Mouse (Mus musculus) limb, embryonic 11.5 days (tissue): Measurements from ENCODE around the gene Ripk1. TPM values are rescaled to one million over a fixed set of nuclear protein-coding genes. Genes with fewer than 3 reads are reported as not detected.

Experiments
- ATAC-seq: fragments of 200-750 bp; cut with Nextera tagmentation; 2 replicates; pipeline ENCODE4 v1.8.0; 2017; ENCODE audit warnings: low read depth; ENCODE audit not compliant: insufficient number of reproducible peaks, low FRiP score, low TSS enrichment
- DNase-seq: peaks from one replicate; pipeline ENCODE4 v3.0.0-alpha.2; 2015; ENCODE audit warnings: low spot score
- H3K27ac ChIP-seq: fragments of 300-500 bp; sonication (generic); replicated peaks from 2 replicates; pipeline ENCODE4 v1.5.1; 2014; ENCODE audit warnings: low read depth, mild to moderate bottlenecking, low read length
- H3K27me3 ChIP-seq: fragments of 300-500 bp; sonication (generic); 2 replicates; pipeline ENCODE4 v1.6.1; 2014; ENCODE audit warnings: mild to moderate bottlenecking, low read length, mixed read lengths; ENCODE audit not compliant: control insufficient read depth, insufficient read depth
- H3K36me3 ChIP-seq: fragments of 300-500 bp; sonication (generic); 2 replicates; pipeline ENCODE4 v1.6.1; 2014; ENCODE audit warnings: mild to moderate bottlenecking, low read length, moderate library complexity, mixed read lengths; ENCODE audit not compliant: control insufficient read depth, insufficient read depth
- H3K4me1 ChIP-seq: fragments of 300-500 bp; sonication (generic); 2 replicates; pipeline ENCODE4 v1.6.1; 2014; ENCODE audit warnings: low read length, mixed read lengths; ENCODE audit not compliant: control insufficient read depth, insufficient read depth
- H3K4me2 ChIP-seq: fragments of 300-500 bp; sonication (generic); 2 replicates; pipeline ENCODE4 v1.6.1; 2014; ENCODE audit warnings: low read depth, mild to moderate bottlenecking, moderate library complexity; ENCODE audit not compliant: severe bottlenecking
- H3K4me3 ChIP-seq: fragments of 300-500 bp; sonication (generic); 2 replicates; pipeline ENCODE4 v1.5.1; 2014; ENCODE audit warnings: low read depth, low read length
- H3K9ac ChIP-seq: fragments of 300-500 bp; sonication (generic); 2 replicates; pipeline ENCODE4 v1.6.1; 2014; ENCODE audit warnings: mild to moderate bottlenecking, low read length
- H3K9me3 ChIP-seq: fragments of 300-500 bp; sonication (generic); 2 replicates; pipeline ENCODE4 v1.6.1; 2016; ENCODE audit warnings: low read length; ENCODE audit not compliant: control insufficient read depth
- WGBS: fragments of 180-500 bp; shearing (Covaris S2); extraction: QIAGEN DNeasy Blood & Tissue Kit; methylation state at CpG from one replicate; pipeline ENCODE4 v1.1.7; 2014; 5-methylcytosine and 5-hydroxymethylcytosine counted together
- polyA plus RNA-seq: library from polyadenylated mRNA; unstranded; fragments of >200 nt; fragmentation: Nextera tagmentation; extraction: Ambion mirVana; gene quantifications from 2 replicates; pipeline ENCODE4 v1.2.1, GENCODE M21; 2014

Ripk1 gene
- polyA plus RNA-seq, 1 experiment from 2014 or later: 11.0 TPM

- no peak for DNase-seq
- no peak overlapping the region for H3K4me2 ChIP-seq
- no peaks in the 10 kb centered on the region for H3K27me3 ChIP-seq
- no peaks in the 10 kb centered on the region; the same call in 1 of the 2 replicates for H3K36me3 ChIP-seq
- no peak overlapping the region for H3K27ac ChIP-seq
- 85% methylated on average over 3 of the region's 3 CpGs for WGBS
- H3K9ac ChIP-seq: no peak overlapping the region
- ATAC-seq: no peak
- peaks cover 5% of the 10 kb centered on the region for H3K4me1 ChIP-seq
- no peak overlapping the region for H3K4me3 ChIP-seq
- no peaks in the 10 kb centered on the region for H3K9me3 ChIP-seq
Observed at GRCm38 (mm10) chr13:34035424-34035823, 33.3 kb downstream of the Ripk1 start.

DNA sequence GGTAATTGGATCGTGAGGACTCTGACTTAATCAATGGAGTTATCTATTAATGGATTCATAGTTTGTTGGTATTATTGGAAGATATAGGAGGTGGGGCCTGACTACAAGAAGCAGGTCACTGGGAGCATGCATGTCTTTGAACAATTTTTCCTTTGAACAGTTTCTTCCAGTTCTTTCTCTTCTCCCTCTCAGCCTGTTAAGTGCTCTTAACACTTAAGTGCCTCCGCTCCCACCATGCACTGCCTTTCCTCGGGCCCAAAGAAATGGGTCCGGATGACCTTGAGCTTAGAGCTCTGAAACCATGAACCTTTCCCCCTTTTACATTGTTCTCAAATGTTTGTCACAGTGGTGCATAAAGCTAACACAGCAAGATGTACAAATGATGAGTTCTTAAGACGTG lies 34.6 kb downstream of the Ripk1 start:
- H3K27ac ChIP-seq: no peak overlapping the region
- H3K4me1 ChIP-seq: peaks cover 5% of the 10 kb centered on the region
- H3K4me2 ChIP-seq: no peak overlapping the region
- DNase-seq (no peak), ATAC-seq (no peak)
- no peaks in the 10 kb centered on the region for H3K27me3 ChIP-seq
- H3K4me3 ChIP-seq: no peak overlapping the region
- H3K36me3 ChIP-seq: no peaks in the 10 kb centered on the region; the same call in 1 of the 2 replicates
- no peaks in the 10 kb centered on the region for H3K9me3 ChIP-seq
- WGBS: 86% methylated on average over 5 of the region's 5 CpGs
- no peak overlapping the region for H3K9ac ChIP-seq

GRCm38 (mm10) chr13:34037172-34038055 lies 35.3 kb downstream of the Ripk1 start, which contains the start of gene Bphl:
TSS of gene Bphl (plus strand) at chr13:34037597.
- peak within 1 kb of the TSS; percentile 69 for H3K4me2 ChIP-seq
- under 1% methylated on average over 37 of the region's 37 CpGs for WGBS
- peaks cover 5% of the 10 kb centered on the region for H3K4me1 ChIP-seq
- DNase-seq (peak; percentile 92), ATAC-seq (peak; percentile 92)
- H3K9ac ChIP-seq: peak within 1 kb of the TSS; percentile 94
- H3K4me3 ChIP-seq: peak within 1 kb of the TSS; percentile 69
- H3K27ac ChIP-seq: peak within 1 kb of the TSS; percentile 69; the same call in 1 of the 2 replicates
- H3K36me3 ChIP-seq: no peaks in the 10 kb centered on the region; the same call in 1 of the 2 replicates
- H3K9me3 ChIP-seq: no peaks in the 10 kb centered on the region
- H3K27me3 ChIP-seq: no peaks in the 10 kb centered on the region

DNA sequence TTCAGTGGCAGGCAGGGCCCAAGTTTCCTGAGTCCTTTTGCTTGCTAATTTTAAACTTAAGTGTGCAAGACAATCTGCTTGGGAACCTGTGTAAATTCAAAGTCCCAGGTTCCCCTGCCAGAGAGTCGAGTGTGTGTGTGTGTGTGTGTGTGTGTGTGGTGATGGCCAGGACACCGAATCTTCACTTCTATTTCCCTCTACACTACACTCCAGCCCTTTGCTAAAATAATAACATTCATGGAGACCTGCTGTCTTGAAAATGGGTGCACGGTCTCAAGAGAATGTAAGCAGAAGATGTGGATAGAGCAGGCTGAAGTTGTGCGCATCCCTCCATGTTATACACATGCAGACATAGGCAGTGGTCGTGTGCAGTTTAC lies 35.9 kb downstream of the Ripk1 start:
- H3K4me2 ChIP-seq: peak overlapping the region; percentile 69
- no peak for ATAC-seq

DNA sequence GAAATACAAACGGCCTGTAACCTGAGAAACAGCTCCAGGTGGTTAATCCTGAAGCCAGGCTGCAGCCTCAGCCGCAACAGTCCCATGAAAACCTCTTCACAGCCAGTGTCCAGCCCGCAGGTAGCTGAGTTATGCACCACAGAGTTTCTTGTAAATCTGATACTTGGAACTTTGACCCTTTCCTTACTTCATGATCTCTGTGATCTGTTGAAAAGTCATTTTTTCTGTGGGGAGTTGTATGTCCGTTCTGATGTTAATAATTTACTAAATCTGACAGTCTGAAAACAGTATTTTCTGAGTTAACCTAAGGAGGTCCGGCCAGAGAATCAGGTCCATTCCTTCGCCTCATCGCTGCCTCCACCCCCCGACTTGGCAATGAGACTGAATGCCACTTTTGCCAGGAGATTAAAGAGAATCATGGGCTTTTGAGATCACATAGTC lies 36.8 kb downstream of the Ripk1 start:
- H3K27me3 ChIP-seq: no peaks in the 10 kb centered on the region
- peak overlapping the region; percentile 19; the same call in 1 of the 2 replicates for H3K4me2 ChIP-seq
- no peaks in the 10 kb centered on the region for H3K9me3 ChIP-seq
- no peak overlapping the region for H3K4me3 ChIP-seq
- no peak overlapping the region for H3K9ac ChIP-seq
- no peak overlapping the region for H3K27ac ChIP-seq
- DNase-seq (peak; percentile 28), ATAC-seq (no peak)
- 39% methylated on average over 8 of the region's 8 CpGs for WGBS
- no peaks in the 10 kb centered on the region for H3K36me3 ChIP-seq
- H3K4me1 ChIP-seq: peaks cover 5% of the 10 kb centered on the region

More for the DNA sequence above, 35.9 kb downstream of the Ripk1 start:
- H3K4me1 ChIP-seq: peaks cover 5% of the 10 kb centered on the region
- 0 out of 2 replicates have a peak overlapping the region, but pooled peaks have one; percentile 69 for H3K27ac ChIP-seq
- 57% methylated on average over 5 of the region's 5 CpGs for WGBS
- no peaks in the 10 kb centered on the region for H3K27me3 ChIP-seq
- no peak for DNase-seq
- H3K9ac ChIP-seq: peak overlapping the region; percentile 94
- no peaks in the 10 kb centered on the region for H3K9me3 ChIP-seq
- H3K36me3 ChIP-seq: no peaks in the 10 kb centered on the region
- H3K4me3 ChIP-seq: peak overlapping the region; percentile 69

DNA sequence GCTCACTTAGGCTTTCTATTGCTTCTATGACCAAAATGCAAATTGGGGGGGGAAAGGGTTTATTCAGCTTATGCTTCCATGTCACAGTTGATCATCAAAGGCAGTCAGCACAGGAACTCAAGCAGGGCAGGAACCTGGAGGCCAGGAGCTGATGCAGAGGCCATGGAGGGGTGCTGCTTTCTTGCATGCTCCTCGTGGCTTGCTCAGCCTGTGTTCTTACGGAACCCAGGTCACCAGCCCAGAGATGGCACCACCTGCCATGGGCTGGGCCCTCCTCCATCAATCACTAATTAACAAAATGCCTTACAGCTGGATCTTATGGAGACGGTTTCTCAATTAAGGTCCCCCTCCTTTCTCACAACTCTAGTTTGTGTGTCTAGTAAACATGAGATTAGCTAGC lies 37.9 kb downstream of the Ripk1 start:
- 85% methylated on average over 3 of the region's 3 CpGs for WGBS

DNA sequence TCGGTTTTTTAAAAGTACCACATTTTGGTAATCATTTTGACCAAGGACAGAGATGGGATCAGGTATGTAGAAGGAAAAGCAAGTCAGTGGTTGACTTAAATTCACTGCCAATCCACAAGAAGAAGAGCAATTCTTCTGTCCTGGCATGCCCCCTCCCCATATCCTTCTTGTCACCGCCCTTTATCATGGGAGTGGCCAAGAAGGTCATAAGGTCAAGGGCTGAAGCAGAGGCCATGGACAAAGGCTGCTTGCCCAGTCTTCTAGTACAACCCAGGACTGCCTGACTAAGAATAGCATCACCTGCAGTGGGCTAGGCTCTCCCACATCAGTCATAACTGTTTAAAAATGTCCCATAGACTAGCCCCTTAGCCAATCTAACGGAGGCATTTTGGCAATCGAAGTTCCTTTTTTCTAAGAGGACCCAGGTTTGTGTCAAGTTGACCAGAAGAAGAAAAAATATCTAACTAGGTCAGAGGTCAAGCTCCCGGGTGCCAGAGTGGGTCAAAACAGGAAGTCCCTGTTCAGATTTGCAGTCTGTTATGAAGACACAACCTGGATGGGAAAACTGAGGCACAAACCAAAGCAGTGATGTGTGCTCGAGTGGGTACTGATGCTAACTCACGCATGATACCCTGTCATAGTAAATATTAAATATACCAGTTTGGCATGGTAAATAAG lies 41.7 kb downstream of the Ripk1 start:
- Histone ChIP-seq H3K27ac (no peak overlapping the region), H3K4me1 (peaks cover under 1% of the 10 kb centered on the region), H3K9ac (no peak overlapping the region), H3K9me3 (no peaks in the 10 kb centered on the region), H3K27me3 (no peaks in the 10 kb centered on the region), H3K4me2 (no peak overlapping the region), H3K36me3 (no peaks in the 10 kb centered on the region), H3K4me3 (no peak overlapping the region)
- ATAC-seq: no peak
- no peak for DNase-seq
- WGBS: 77% methylated on average over 7 of the region's 7 CpGs

More for the DNA sequence above, 37.9 kb downstream of the Ripk1 start:
- no peaks in the 10 kb centered on the region for H3K27me3 ChIP-seq
- no peak overlapping the region for H3K4me3 ChIP-seq
- H3K4me2 ChIP-seq: no peak overlapping the region
- no peaks in the 10 kb centered on the region for H3K9me3 ChIP-seq
- H3K36me3 ChIP-seq: no peaks in the 10 kb centered on the region
- ATAC-seq (no peak), DNase-seq (no peak)
- no peak overlapping the region for H3K9ac ChIP-seq
- H3K27ac ChIP-seq: no peak overlapping the region
- H3K4me1 ChIP-seq: peaks cover 5% of the 10 kb centered on the region

DNA sequence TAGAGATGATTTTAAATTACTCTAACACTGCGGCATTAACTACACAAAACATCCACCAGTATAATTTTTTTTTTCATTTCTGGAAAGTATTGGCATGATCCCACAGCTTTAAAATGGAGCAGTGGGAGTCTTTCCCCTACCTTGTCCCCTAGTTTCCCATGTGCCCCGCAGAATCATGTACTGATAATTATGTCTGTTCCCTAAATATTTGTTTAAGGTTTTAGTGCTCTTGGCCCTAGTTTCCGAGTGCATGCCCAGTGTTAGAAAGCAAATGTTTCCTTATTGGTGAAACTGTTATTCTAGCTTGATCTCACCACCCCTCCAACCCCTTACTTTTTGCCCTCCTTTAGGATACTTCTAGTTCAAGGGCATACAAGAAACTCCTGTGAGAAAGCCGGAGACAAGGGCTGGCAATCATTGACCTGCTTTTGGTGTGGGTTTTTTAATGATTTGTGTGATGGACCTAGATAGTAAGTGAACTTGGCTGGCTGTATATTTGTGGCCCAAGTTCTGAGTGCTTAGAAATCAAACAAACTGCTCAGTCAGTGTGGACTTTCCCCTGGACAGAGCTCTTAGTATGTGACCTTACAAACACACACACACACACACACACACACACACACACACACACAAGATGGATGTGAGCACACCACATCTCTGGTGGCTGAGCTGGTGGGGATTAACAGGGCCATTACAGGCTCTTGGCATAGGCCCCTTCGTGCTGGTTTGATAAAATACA lies 43.5 kb downstream of the Ripk1 start:
- no peak overlapping the region for H3K27ac ChIP-seq
- no peaks in the 10 kb centered on the region for H3K4me1 ChIP-seq
- no peak overlapping the region for H3K9ac ChIP-seq
- DNase-seq: no peak
- ATAC-seq: no peak
- H3K36me3 ChIP-seq: no peaks in the 10 kb centered on the region
- WGBS: 63% methylated on average over 5 of the region's 5 CpGs
- H3K27me3 ChIP-seq: no peaks in the 10 kb centered on the region
- H3K4me2 ChIP-seq: no peak overlapping the region
- no peaks in the 10 kb centered on the region for H3K9me3 ChIP-seq
- no peak overlapping the region for H3K4me3 ChIP-seq
